Mouse (Mus musculus) ES-E14 (cell line): ENCODE results near the gene Olfr459. TPM values are rescaled to one million over a fixed set of nuclear protein-coding genes. Genes with fewer than 3 reads are reported as not detected.

Experiments
- DNase-seq: peaks from one replicate; pipeline ENCODE4 v3.0.0-alpha.2; 2013; ENCODE audit warnings: low read depth, low spot score
- H3K27ac ChIP-seq: 2 replicates; pipeline ENCODE4 v1.5.1; 2012; ENCODE audit warnings: low read depth, mild to moderate bottlenecking, low read length, moderate library complexity, mixed read lengths; ENCODE audit not compliant: poor library complexity, insufficient read depth, severe bottlenecking
- H3K36me3 ChIP-seq: 2 replicates; pipeline ENCODE4 v1.6.1; 2012; ENCODE audit warnings: mild to moderate bottlenecking, low read length, moderate library complexity, mixed read lengths; ENCODE audit not compliant: control insufficient read depth, poor library complexity, insufficient read depth, severe bottlenecking
- H3K4me1 ChIP-seq, 2 experiments: fragments of 150-350 bp in 1 of 2; sonication (generic) in 1 of 2; 2 replicates each; pipeline ENCODE4 v1.6.1; 2012; ENCODE audit warnings: low read length in 2 of 2, mild to moderate bottlenecking in 1 of 2, mixed read lengths in 1 of 2; ENCODE audit not compliant: control insufficient read depth in 2 of 2, insufficient read depth in 2 of 2, poor library complexity in 1 of 2
- H3K4me3 ChIP-seq, 2 experiments: fragments of 150-350 bp in 1 of 2; sonication (generic) in 1 of 2; 2 replicates each; pipeline ENCODE4 v1.5.1; 2012; ENCODE audit warnings: low read length in 2 of 2, low read depth in 1 of 2, mild to moderate bottlenecking in 1 of 2, mixed read lengths in 1 of 2; ENCODE audit not compliant: insufficient read depth in 1 of 2, poor library complexity in 1 of 2, severe bottlenecking in 1 of 2
- H3K9ac ChIP-seq: 2 replicates; pipeline ENCODE4 v1.6.1; 2012; ENCODE audit warnings: low read depth, mild to moderate bottlenecking, low read length, mixed read lengths; ENCODE audit not compliant: poor library complexity, insufficient read depth, severe bottlenecking
- H3K9me3 ChIP-seq: fragments of 150-350 bp; sonication (generic); 2 replicates; pipeline ENCODE4 v1.6.1; 2012; ENCODE audit warnings: low read depth, mild to moderate bottlenecking, low read length; ENCODE audit not compliant: control insufficient read depth, insufficient read depth
- CHD2 ChIP-seq: IDR thresholded peaks from 2 replicates; pipeline ENCODE4 v1.6.1; 2014; ENCODE audit warnings: mild to moderate bottlenecking, low read depth, low read length, inconsistent platforms
- HCFC1 ChIP-seq: IDR thresholded peaks from 2 replicates; pipeline ENCODE4 v1.6.1; 2012; ENCODE audit warnings: low read length, inconsistent platforms, borderline replicate concordance; ENCODE audit not compliant: insufficient read depth
- MAFK ChIP-seq: IDR thresholded peaks from 2 replicates; pipeline ENCODE4 v1.6.1; 2014; ENCODE audit warnings: mild to moderate bottlenecking, low read depth, low read length, inconsistent platforms; ENCODE audit not compliant: insufficient read depth
- ZC3H11A ChIP-seq: IDR thresholded peaks from 2 replicates; pipeline ENCODE4 v1.6.1; 2012; ENCODE audit warnings: low read depth, mild to moderate bottlenecking, inconsistent platforms, low read length, borderline replicate concordance
- ZNF384 ChIP-seq: IDR thresholded peaks from 2 replicates; pipeline ENCODE4 v1.6.1; 2012; ENCODE audit warnings: low read depth, low read length, inconsistent platforms
- in situ Hi-C, 2 experiments: fragments of 600-800 bp; cut with MboI; formaldehyde crosslinking; loops; one replicate each; pipeline ENCODE4 v1.15.1; 2025; ENCODE audit warnings: low sequenced_read_pairs in 2 of 2, inconsistent platforms in 1 of 2; ENCODE audit not compliant: unreplicated experiment in 2 of 2
- total RNA-seq: library from RNA; depleted of rRNA; stranded (reverse); fragments of 300-350 nt; gene quantifications from 2 replicates; pipeline ENCODE4 v1.2.3, GENCODE M21; 2012

Olfr459 gene
- total RNA-seq, 1 experiment = 0.71 TPM

DNA sequence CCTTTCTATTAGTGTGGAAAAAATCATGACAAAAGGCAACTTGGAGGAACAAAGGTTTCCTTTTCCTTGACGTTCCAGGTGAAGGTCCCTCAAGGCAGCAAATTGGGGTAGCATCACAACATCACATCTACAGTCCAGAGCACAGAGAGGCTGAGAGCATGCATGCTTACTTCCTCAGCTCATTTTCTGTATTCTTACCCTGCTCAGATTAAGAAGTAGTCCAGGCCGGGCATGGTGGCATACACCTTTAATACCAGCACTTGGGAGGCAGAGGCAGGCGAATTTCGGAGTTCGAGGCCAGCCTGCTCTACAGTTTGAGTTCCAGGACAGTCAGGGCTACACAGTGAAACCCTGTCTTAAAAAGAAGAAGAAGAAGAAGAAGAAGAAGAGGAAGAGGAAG, 10.7 kb downstream of the Olfr459 start:
- in situ Hi-C loops = no loop called here
- Histone ChIP-seq H3K9me3 (no peaks in the 10 kb centered on the region), H3K4me3 (no peak overlapping the region), H3K4me1 (no peaks in the 10 kb centered on the region), H3K27ac (no peak overlapping the region), H3K36me3 (no peaks in the 10 kb centered on the region), H3K9ac (no peak overlapping the region)
- no peak for DNase-seq
- TF ChIP-seq MAFK = no peak
- TF ChIP-seq ZNF384 = no peak
- TF ChIP-seq CHD2 = no peak

DNA sequence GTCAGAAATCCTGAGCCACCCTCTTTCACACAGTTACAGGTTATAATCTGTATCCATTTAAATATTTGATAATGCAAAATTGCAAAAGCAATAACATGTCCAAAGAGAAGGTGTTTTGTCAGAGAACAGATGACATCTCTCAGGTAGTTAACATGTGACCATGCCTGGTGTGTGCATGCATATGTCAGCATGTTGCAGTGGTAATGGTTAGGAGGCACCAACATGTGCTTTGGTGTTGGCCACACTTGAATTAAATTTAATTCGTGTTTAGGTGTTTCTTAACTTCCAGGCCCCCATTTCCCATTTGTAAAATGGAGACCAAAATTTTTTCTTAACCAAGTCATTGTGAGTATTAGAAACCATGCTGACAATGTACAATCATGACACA, 12.6 kb downstream of the Olfr459 start:
- H3K4me3 ChIP-seq = no peak overlapping the region
- no peaks in the 10 kb centered on the region for H3K4me1 ChIP-seq
- no peak overlapping the region for H3K27ac ChIP-seq
- no peaks in the 10 kb centered on the region for H3K9me3 ChIP-seq
- in situ Hi-C loops = no loop called here
- H3K36me3 ChIP-seq = no peaks in the 10 kb centered on the region
- no peak overlapping the region for H3K9ac ChIP-seq
- no peak for TF ChIP-seq ZNF384
- no peak for TF ChIP-seq HCFC1
- no peak for TF ChIP-seq MAFK
- no peak for TF ChIP-seq CHD2
- TF ChIP-seq ZC3H11A = no peak
- no peak for DNase-seq

DNA sequence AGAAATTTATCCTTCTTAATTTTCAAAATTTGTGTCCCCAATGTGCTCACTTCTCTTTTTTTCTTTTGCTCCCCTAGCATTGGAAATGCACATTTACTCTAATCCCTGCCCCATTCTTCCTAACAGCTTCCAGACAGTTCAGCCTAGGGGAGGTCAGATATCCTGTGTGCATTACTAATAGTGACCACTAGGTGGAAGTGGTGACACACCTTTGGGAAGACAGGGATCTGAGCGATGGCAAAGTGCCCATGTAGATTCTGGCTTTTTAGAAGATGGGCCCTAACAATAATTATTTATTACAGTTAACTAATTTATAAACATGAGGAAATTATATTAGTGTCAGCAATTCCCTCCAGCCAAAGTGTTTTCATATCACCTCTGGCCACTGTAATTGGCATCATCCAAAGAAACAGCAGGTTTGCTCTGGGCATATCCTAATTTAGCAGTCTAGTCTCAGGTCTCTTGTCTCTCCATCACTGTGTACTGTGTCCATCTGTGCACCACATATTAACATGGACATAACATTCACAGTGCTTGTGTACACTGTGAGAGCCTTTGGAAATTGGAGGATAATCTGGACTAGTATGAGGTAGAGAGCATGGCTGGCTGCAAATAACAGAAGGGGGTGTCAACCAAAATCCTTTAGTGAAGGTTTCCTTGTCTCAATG, 13.1 kb downstream of the Olfr459 start:
- DNase-seq = peak; percentile 44
- in situ Hi-C loops = no loop called here
- Histone ChIP-seq H3K9ac (no peak overlapping the region), H3K9me3 (no peaks in the 10 kb centered on the region), H3K27ac (no peak overlapping the region), H3K36me3 (no peaks in the 10 kb centered on the region), H3K4me3 (no peak overlapping the region), H3K4me1 (no peaks in the 10 kb centered on the region)
- TF ChIP-seq ZC3H11A (peak; percentile 84), MAFK (no peak), ZNF384 (no peak)

DNA sequence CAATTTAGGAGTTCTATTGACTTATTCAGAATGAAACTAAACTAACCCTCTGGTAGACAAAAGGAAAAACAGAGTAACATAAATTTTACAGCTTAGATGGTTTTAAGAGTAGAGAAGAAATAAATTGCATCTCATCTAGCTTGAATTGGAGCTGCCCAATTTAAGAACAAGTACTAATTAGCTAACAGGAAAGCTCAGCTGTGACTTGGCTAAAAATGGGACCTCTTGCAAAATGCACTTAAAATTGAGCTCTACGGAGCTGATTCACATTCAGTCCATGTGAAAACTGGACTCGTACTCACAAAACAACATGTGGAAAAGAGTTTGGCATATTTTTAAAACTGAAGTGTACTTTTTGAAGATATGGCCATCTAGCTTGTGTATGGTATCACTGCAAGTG, 15.4 kb downstream of the Olfr459 start:
- Histone ChIP-seq H3K36me3 (no peaks in the 10 kb centered on the region), H3K4me3 (no peak overlapping the region), H3K9me3 (no peaks in the 10 kb centered on the region), H3K27ac (no peak overlapping the region), H3K9ac (no peak overlapping the region), H3K4me1 (no peaks in the 10 kb centered on the region)
- DNase-seq = no peak
- in situ Hi-C loops = no loop called here
- TF ChIP-seq MAFK = no peak
- TF ChIP-seq CHD2 = no peak
- no peak for TF ChIP-seq ZNF384
- no peak for TF ChIP-seq HCFC1
- no peak for TF ChIP-seq ZC3H11A

DNA sequence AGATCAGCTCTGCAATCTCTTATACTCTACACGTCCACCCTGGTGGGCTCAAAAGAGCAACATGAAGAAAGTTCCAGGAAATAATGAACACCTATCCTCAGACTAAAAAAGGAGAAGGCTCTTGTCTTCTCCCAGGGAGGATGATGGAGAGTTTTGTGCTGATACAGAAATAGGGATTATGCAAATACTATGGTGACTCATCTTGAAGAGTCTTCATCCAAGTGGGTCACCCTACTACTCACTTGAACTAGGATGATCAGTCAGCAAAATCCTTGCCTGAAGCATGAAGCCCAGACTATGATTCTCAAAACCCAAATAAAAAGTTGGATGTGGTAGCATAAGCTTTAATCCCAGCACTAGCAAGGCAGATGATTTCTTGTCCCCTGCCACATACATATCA, 16.6 kb downstream of the Olfr459 start:
- in situ Hi-C loops = no loop called here
- Histone ChIP-seq H3K9me3 (no peaks in the 10 kb centered on the region), H3K27ac (no peak overlapping the region), H3K4me3 (no peak overlapping the region), H3K9ac (no peak overlapping the region), H3K4me1 (no peaks in the 10 kb centered on the region), H3K36me3 (no peaks in the 10 kb centered on the region)
- no peak for DNase-seq
- TF ChIP-seq CHD2 (no peak), MAFK (no peak), ZC3H11A (no peak)
